Mouse (Mus musculus): ENCODE results near the gene Psph.

DNA sequence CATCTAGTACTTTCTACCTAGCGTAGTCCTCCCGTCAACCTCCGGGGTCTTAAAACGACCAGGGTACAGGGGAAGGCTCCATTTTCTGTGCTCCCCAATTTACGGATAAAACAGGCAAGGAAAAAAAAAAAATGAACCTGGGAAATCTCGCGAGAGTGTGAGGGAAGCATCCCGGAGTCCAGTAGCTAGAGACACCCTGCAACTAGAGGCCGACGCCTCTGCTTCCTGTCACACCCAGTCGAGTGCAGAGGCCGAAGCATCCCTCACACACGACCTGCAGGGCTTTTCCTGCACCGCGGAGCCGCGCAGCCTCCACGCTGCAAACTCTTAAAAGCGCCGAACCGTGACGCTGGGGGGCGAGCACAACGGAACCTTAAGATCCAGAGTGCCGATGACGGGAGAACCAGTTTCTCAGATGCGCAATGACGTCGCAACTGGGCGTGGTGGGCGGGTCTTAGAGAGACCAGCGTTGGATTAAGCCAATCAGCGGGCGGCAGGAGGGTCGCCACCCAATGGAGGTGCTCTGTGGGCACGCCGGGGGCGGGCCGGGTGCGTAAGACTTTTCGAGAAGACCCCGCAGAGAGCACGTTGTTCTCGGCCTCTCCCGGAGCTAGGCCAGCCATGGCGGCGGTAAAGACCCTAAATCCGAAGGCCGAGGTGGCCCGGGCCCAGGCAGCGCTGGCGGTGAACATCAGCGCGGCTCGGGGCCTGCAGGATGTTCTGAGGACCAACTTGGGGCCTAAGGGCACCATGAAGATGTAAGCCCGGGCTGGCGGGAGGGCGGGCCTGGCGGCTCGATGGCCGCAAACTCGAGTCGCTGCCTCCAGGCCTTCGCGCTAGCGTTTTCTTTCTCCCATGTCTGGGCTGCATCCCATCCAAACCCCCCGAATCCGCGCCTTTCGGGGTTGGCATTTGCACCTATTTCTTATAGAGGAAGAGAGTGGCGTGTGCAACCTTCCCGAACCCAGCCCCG is at the start of gene Psph:
- TF ChIP-seq POLR2A (IDR thresholded peaks at IDR 0.05; ENCODE audit: borderline replicate concordance, extremely low read depth, low read depth, low read length) (peak; percentile 52; the same call in 1 of the 2 replicates), CTCF (IDR thresholded peaks at IDR 0.05; ENCODE audit: insufficient read depth, low read length) (no peak)

Measured in lung, adult 2 months (tissue).